Mouse (Mus musculus): Measurements from ENCODE around the gene Tbc1d1. TPM values are rescaled to one million over a fixed set of nuclear protein-coding genes. Genes with fewer than 3 reads are reported as not detected.

Gene Tbc1d1
- 31.1 and 33.4 TPM in 2 replicates for polyA plus RNA-seq (2014; fragmentation: Nextera tagmentation; extraction: Ambion mirVana)

DNA sequence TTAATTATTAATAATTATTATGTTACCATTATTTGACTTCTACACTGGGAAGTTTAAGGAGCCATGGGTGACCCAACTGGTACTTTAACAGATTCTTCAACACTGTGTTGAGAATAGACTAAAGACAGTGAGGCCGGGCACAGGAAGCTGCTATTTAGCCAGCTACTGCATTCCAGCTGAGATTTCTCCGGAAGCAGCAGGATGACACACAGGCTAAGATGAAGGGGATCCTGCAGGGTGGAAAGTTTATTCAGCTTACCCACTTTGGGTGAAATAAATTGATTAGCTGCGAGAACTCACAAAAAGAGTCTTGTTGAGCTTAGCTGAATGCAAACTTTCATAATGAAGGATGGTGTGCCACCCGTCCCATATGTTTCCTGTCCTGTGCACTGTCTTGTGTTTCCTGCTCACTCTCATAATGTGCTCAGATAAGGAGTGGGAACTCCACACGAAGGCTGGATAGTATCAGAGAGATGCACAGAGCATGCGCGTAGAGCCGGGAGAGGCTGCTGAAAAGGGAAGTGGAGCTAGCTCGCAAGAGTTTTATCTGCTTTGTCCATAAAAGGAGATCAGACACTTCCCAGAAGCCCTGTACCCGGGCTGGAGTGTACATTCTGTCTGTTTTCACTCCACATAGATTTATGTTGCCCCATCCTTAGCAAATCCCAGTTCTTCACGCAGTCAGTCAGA lies at the start of gene Tbc1d1:
Tbc1d1 (plus strand) TSS at position 445 of the 690 bp plus-strand sequence.
- ATAC-seq (ENCODE audit: insufficient number of reproducible peaks, insufficient read depth, low FRiP score, low read depth): peak; percentile 70

DNA sequence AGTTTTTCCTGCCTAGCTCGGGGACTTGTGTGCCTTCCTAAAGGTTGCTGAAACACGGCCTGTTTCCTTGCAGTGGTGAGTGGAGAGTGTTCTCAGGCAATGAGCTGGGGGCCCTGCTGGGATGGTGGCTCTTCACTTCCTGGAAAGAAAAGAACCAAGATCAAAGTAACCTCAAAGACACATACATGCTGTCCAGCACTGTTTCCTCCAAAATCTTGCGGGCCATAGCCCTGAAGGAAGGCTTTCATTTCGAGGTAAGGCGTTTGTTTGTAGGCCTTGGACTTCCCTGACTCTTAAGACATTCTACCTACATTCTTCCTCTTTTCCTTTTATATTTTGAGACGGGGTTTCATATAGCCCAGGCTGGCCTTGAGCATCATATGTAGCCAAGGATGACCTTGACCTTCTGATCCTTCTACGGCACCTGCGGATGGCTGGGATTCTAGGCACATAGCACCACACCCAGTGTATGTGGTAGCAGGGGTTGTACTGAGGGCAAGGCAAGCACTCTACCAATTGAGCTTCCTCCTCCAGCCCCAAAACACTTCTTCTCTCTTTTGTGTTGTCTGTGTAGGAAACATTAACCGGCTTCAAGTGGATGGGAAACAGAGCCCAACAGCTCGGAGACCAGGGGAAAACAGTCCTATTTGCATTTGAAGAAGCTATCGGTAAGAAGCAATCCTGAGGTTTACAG lies 48.4 kb upstream of the Tbc1d1 start:
- Histone ChIP-seq H3K9me3 (ENCODE audit: control insufficient read depth, low read length) (no peaks in the 10 kb centered on the region), H3K4me3 (ENCODE audit: control insufficient read depth in 1 of 2, insufficient read depth in 1 of 2, low read depth in 1 of 2, low read length in 2 of 2) (no peak overlapping the region), H3K27ac (replicated peaks in 1 of 2; ENCODE audit: control insufficient read depth in 1 of 2, insufficient read depth in 1 of 2, low read depth in 2 of 2, low read length in 2 of 2) (no peak overlapping the region), H3K36me3 (ENCODE audit: control insufficient read depth, insufficient read depth, low read length) (peaks cover 90% of the 10 kb centered on the region), H3K27me3 (ENCODE audit: control insufficient read depth, insufficient read depth, low read length) (no peaks in the 10 kb centered on the region), H3K4me2 (ENCODE audit: low read length) (no peak overlapping the region), H3K9ac (ENCODE audit: low read length) (no peak overlapping the region), H3K4me1 (ENCODE audit: control insufficient read depth in 2 of 2, insufficient read depth in 2 of 2, low read length in 2 of 2) (no peaks in the 10 kb centered on the region)
- no peak for ATAC-seq (ENCODE audit: insufficient number of reproducible peaks, insufficient read depth, low FRiP score, low read depth)
- 90% methylated on average over 11 of the region's 11 CpGs for WGBS

More for the DNA sequence above, at the start of gene Tbc1d1:
- H3K36me3 ChIP-seq (ENCODE audit: control insufficient read depth, insufficient read depth, low read length): no peaks in the 10 kb centered on the region
- H3K27me3 ChIP-seq (ENCODE audit: control insufficient read depth, insufficient read depth, low read length): 0 out of 2 replicates have a peak, but pooled peaks cover 5% of the 10 kb centered on the region
- H3K4me1 ChIP-seq (ENCODE audit: control insufficient read depth in 2 of 2, insufficient read depth in 2 of 2, low read length in 2 of 2): peaks cover 20 to 26% of the 10 kb centered on the region in 2 experiments
- peak within 1 kb of the TSS; percentile 81 to 83 for H3K27ac ChIP-seq (replicated peaks in 1 of 2; ENCODE audit: control insufficient read depth in 1 of 2, insufficient read depth in 1 of 2, low read depth in 2 of 2, low read length in 2 of 2)
- no peaks in the 10 kb centered on the region for H3K9me3 ChIP-seq (ENCODE audit: control insufficient read depth, low read length)
- WGBS: 8% methylated on average over 11 of the region's 11 CpGs
- H3K4me2 ChIP-seq (ENCODE audit: low read length): peak within 1 kb of the TSS; percentile 67
- peak within 1 kb of the TSS; percentile 67 for H3K9ac ChIP-seq (ENCODE audit: low read length)
- H3K4me3 ChIP-seq (ENCODE audit: control insufficient read depth in 1 of 2, insufficient read depth in 1 of 2, low read depth in 1 of 2, low read length in 2 of 2): peak within 1 kb of the TSS; percentile 15 to 26; a peak in 3 of 4 replicates

DNA sequence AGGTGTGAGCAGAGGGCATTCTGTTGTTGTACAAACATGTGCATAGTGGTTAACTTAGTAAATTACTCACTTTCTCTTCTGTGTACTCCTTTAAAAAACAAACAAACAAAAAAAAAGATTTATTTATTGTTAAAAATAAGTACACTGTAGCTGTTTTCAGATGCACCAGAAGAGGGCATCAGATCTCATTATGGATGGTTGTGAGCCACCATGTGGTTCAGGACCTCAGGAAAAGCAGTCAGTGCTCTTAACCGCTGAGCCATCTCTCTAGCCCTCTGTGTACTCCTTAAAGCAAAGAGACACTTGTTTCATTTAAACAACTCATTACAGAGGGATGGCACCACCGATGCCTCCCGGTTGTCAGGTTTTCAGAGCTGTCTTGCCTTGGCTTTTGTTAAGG lies 46.9 kb upstream of the Tbc1d1 start:
- no peaks in the 10 kb centered on the region for H3K4me1 ChIP-seq (ENCODE audit: control insufficient read depth in 2 of 2, insufficient read depth in 2 of 2, low read length in 2 of 2)
- no peaks in the 10 kb centered on the region for H3K9me3 ChIP-seq (ENCODE audit: control insufficient read depth, low read length)
- H3K36me3 ChIP-seq (ENCODE audit: control insufficient read depth, insufficient read depth, low read length): peaks cover 91% of the 10 kb centered on the region
- no peak overlapping the region for H3K9ac ChIP-seq (ENCODE audit: low read length)
- no peaks in the 10 kb centered on the region for H3K27me3 ChIP-seq (ENCODE audit: control insufficient read depth, insufficient read depth, low read length)
- no peak overlapping the region for H3K27ac ChIP-seq (replicated peaks in 1 of 2; ENCODE audit: control insufficient read depth in 1 of 2, insufficient read depth in 1 of 2, low read depth in 2 of 2, low read length in 2 of 2)
- 55% methylated on average over 3 of the region's 3 CpGs for WGBS
- ATAC-seq (ENCODE audit: insufficient number of reproducible peaks, insufficient read depth, low FRiP score, low read depth): no peak
- no peak overlapping the region for H3K4me2 ChIP-seq (ENCODE audit: low read length)
- no peak overlapping the region for H3K4me3 ChIP-seq (ENCODE audit: control insufficient read depth in 1 of 2, insufficient read depth in 1 of 2, low read depth in 1 of 2, low read length in 2 of 2)

DNA sequence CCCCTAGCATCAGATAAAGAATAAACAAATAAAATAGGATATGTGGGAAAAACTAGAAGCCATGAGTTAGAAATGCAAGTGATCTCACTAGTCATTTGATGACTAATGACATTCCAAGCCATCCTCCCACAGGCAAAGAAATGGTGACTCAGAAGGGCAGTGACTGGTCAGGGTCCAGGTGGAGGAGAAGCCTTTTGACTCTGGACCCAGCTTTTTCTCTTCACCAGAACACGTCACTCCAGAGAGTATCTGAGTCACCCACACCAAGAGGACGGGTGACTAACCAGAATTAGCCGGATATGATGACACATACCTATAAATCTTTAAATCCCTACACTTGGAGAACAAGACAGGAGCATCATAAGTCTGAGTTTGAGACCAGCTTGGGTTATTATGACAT lies 43.7 kb upstream of the Tbc1d1 start:
- H3K27ac ChIP-seq (replicated peaks in 1 of 2; ENCODE audit: control insufficient read depth in 1 of 2, insufficient read depth in 1 of 2, low read depth in 2 of 2, low read length in 2 of 2): no peak overlapping the region
- no peak overlapping the region for H3K9ac ChIP-seq (ENCODE audit: low read length)
- 68% methylated on average over 3 of the region's 3 CpGs for WGBS
- no peaks in the 10 kb centered on the region for H3K27me3 ChIP-seq (ENCODE audit: control insufficient read depth, insufficient read depth, low read length)
- peaks cover 11% of the 10 kb centered on the region; the same call in 1 of the 2 replicates for H3K9me3 ChIP-seq (ENCODE audit: control insufficient read depth, low read length)
- no peaks in the 10 kb centered on the region for H3K4me1 ChIP-seq (ENCODE audit: control insufficient read depth in 2 of 2, insufficient read depth in 2 of 2, low read length in 2 of 2)
- no peak overlapping the region for H3K4me3 ChIP-seq (ENCODE audit: control insufficient read depth in 1 of 2, insufficient read depth in 1 of 2, low read depth in 1 of 2, low read length in 2 of 2)
- no peak for ATAC-seq (ENCODE audit: insufficient number of reproducible peaks, insufficient read depth, low FRiP score, low read depth)
- no peak overlapping the region for H3K4me2 ChIP-seq (ENCODE audit: low read length)
- H3K36me3 ChIP-seq (ENCODE audit: control insufficient read depth, insufficient read depth, low read length): peaks cover 90% of the 10 kb centered on the region

DNA sequence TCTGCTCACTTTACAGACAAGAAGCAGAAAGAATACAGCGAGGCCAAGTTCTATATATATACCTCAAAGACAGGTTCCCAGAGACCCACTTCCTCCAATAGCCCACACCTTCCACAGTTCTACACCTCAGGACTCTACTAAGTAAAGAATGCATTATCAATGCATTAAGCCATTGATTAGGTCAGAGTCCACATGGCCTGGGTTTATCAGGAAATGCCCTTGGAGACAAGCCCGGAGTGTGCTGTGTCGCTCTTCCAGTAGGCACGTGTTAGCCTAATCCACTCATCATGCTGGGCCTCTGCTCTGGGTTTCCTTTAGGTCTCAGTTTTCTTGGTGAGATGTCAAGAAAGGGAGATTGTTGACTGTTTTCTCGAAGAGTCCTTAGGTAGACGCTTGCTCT lies 41.9 kb upstream of the Tbc1d1 start:
- Histone ChIP-seq H3K9ac (ENCODE audit: low read length) (no peak overlapping the region), H3K27ac (replicated peaks in 1 of 2; ENCODE audit: control insufficient read depth in 1 of 2, insufficient read depth in 1 of 2, low read depth in 2 of 2, low read length in 2 of 2) (no peak overlapping the region), H3K36me3 (ENCODE audit: control insufficient read depth, insufficient read depth, low read length) (peaks cover 74% of the 10 kb centered on the region), H3K4me1 (ENCODE audit: control insufficient read depth in 2 of 2, insufficient read depth in 2 of 2, low read length in 2 of 2) (no peaks in the 10 kb centered on the region), H3K9me3 (ENCODE audit: control insufficient read depth, low read length) (peaks cover 11% of the 10 kb centered on the region; the same call in 1 of the 2 replicates), H3K4me2 (ENCODE audit: low read length) (no peak overlapping the region), H3K4me3 (ENCODE audit: control insufficient read depth in 1 of 2, insufficient read depth in 1 of 2, low read depth in 1 of 2, low read length in 2 of 2) (no peak overlapping the region), H3K27me3 (ENCODE audit: control insufficient read depth, insufficient read depth, low read length) (no peaks in the 10 kb centered on the region)
- WGBS: 84% methylated on average over 6 of the region's 6 CpGs
- ATAC-seq (ENCODE audit: insufficient number of reproducible peaks, insufficient read depth, low FRiP score, low read depth): no peak

DNA sequence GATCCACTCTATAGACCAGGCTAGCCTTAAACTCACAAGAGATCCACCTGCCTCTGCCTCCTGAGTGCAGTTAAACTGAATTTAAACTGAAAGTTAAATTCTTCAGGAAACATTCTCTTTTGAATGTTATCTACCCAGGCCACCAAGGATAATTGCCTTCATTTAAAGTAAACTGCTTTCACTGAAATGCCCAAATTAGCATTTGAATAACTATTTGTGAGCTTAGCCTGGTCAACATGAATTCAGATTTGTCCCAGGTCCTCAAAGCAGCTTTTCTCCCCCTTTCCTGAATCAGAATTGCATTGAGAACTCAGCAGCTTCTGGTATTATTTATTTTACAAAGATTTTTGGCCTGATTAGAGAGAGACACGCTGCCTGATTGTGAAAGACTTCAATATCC lies 38.9 kb upstream of the Tbc1d1 start:
- WGBS: 90% methylated on average over 1 of the region's 1 CpGs
- Histone ChIP-seq H3K27me3 (ENCODE audit: control insufficient read depth, insufficient read depth, low read length) (no peaks in the 10 kb centered on the region), H3K4me3 (ENCODE audit: control insufficient read depth in 1 of 2, insufficient read depth in 1 of 2, low read depth in 1 of 2, low read length in 2 of 2) (no peak overlapping the region), H3K9ac (ENCODE audit: low read length) (no peak overlapping the region), H3K4me1 (ENCODE audit: control insufficient read depth in 2 of 2, insufficient read depth in 2 of 2, low read length in 2 of 2) (no peaks in the 10 kb centered on the region), H3K36me3 (ENCODE audit: control insufficient read depth, insufficient read depth, low read length) (peaks cover 52% of the 10 kb centered on the region), H3K9me3 (ENCODE audit: control insufficient read depth, low read length) (peaks cover 11% of the 10 kb centered on the region; the same call in 1 of the 2 replicates), H3K4me2 (ENCODE audit: low read length) (no peak overlapping the region), H3K27ac (replicated peaks in 1 of 2; ENCODE audit: control insufficient read depth in 1 of 2, insufficient read depth in 1 of 2, low read depth in 2 of 2, low read length in 2 of 2) (no peak overlapping the region)
- ATAC-seq (ENCODE audit: insufficient number of reproducible peaks, insufficient read depth, low FRiP score, low read depth): no peak

DNA sequence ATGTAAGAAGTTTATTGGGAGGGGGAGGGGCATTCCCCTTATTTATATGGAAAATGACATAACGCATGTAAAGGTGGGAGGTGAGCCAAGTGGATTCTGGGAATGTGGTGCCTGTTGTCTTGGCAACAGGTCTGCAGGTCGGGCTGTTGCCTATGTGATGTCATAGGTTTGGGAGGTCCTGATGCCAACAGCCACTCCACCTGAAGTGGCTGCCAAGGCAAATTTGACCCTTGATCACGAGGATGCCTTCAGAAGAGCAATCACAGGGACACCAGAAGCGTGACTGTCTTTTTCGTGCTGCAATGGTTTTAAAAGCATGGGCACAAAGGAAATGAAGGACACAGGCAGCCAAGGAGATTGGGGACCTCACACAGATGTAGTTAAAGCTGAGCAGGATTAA lies 30.3 kb upstream of the Tbc1d1 start:
- no peak for ATAC-seq (ENCODE audit: insufficient number of reproducible peaks, insufficient read depth, low FRiP score, low read depth)
- no peaks in the 10 kb centered on the region for H3K27me3 ChIP-seq (ENCODE audit: control insufficient read depth, insufficient read depth, low read length)
- 68% methylated on average over 5 of the region's 5 CpGs for WGBS
- no peak overlapping the region for H3K4me3 ChIP-seq (ENCODE audit: control insufficient read depth in 1 of 2, insufficient read depth in 1 of 2, low read depth in 1 of 2, low read length in 2 of 2)
- H3K9me3 ChIP-seq (ENCODE audit: control insufficient read depth, low read length): no peaks in the 10 kb centered on the region
- peaks cover 13% of the 10 kb centered on the region for H3K36me3 ChIP-seq (ENCODE audit: control insufficient read depth, insufficient read depth, low read length)
- no peak overlapping the region for H3K27ac ChIP-seq (replicated peaks in 1 of 2; ENCODE audit: control insufficient read depth in 1 of 2, insufficient read depth in 1 of 2, low read depth in 2 of 2, low read length in 2 of 2)
- H3K4me1 ChIP-seq (ENCODE audit: control insufficient read depth in 2 of 2, insufficient read depth in 2 of 2, low read length in 2 of 2): no peaks in the 10 kb centered on the region
- no peak overlapping the region for H3K4me2 ChIP-seq (ENCODE audit: low read length)
- H3K9ac ChIP-seq (ENCODE audit: low read length): no peak overlapping the region
